Mouse (Mus musculus) adrenal gland, postnatal 25 days (tissue): ENCODE data around the gene Cyp1a2. TPM values are rescaled to one million over a fixed set of nuclear protein-coding genes. Genes with fewer than 3 reads are reported as not detected.

ENCODE experiments used
- total RNA-seq: library from RNA; stranded (reverse); gene quantifications from 2 replicates; pipeline ENCODE4 v1.2.3, GENCODE M21; 2021

Cyp1a2 gene
- total RNA-seq, 1 experiment from 2014 or later, result not detected

Other genes with a start within 250 kb of the Cyp1a2 start
- gene Ppcdc, start 243.6 kb downstream of the Cyp1a2 start, total RNA-seq, result 17.4 and 31.5 TPM in 2 replicates
- 10.8 and 14.4 TPM in 2 replicates for gene Scamp5, start 215.6 kb downstream of the Cyp1a2 start, total RNA-seq
- gene Rpp25, start 179.7 kb downstream of the Cyp1a2 start, total RNA-seq, result 5.0 and 6.5 TPM in 2 replicates
- gene Cox5a, start 162.4 kb downstream of the Cyp1a2 start, total RNA-seq, result 410 and 447 TPM in 2 replicates
- gene Fam219b, start 146.2 kb downstream of the Cyp1a2 start, total RNA-seq, result 25.2 and 29.2 TPM in 2 replicates
- gene Mpi, start 130.9 kb downstream of the Cyp1a2 start, total RNA-seq, result 37.2 and 46.9 TPM in 2 replicates
- gene Scamp2, start 122.8 kb downstream of the Cyp1a2 start, total RNA-seq, result 54.6 and 67.0 TPM in 2 replicates
- 18.3 and 27.5 TPM in 2 replicates for gene Ulk3, start 94.3 kb downstream of the Cyp1a2 start, total RNA-seq
- gene Cplx3, start 77.4 kb downstream of the Cyp1a2 start, total RNA-seq, result not detected in 2 replicates
- not detected in 2 replicates for gene Lman1l, start 62.9 kb downstream of the Cyp1a2 start, total RNA-seq
- 70.4 and 105 TPM in 2 replicates for gene Csk, start 30.1 kb downstream of the Cyp1a2 start, total RNA-seq
- gene Cyp1a1, start 4.2 kb upstream of the Cyp1a2 start, total RNA-seq, result 0.12 and 0.57 TPM in 2 replicates
- gene Edc3, start 24.8 kb upstream of the Cyp1a2 start, total RNA-seq, result 10.5 and 11.2 TPM in 2 replicates
- gene Clk3, start 82.2 kb upstream of the Cyp1a2 start, total RNA-seq, result 71.1 and 91.1 TPM in 2 replicates
- 3.9 and 4.9 TPM in 2 replicates for gene Arid3b, start 153.1 kb upstream of the Cyp1a2 start, total RNA-seq
- gene Ubl7, start 227.3 kb upstream of the Cyp1a2 start, total RNA-seq, result 82.7 and 89.0 TPM in 2 replicates